Mouse (Mus musculus) brain, embryonic 14.5 days (tissue): ENCODE measurements at regions not wholly inside any gene's neighbourhood (a gene's known extent, or its start where the extent isn't known, plus 50 kb on each side); places are given as distances from the start of the nearest gene placed in this dataset.

ENCODE experiments used
- DNase-seq: peaks from one replicate; pipeline ENCODE4 v3.0.0-alpha.2; 2011; ENCODE audit warnings: low read depth
- CTCF ChIP-seq: fragments of 200-500 bp; IDR thresholded peaks from 2 replicates; pipeline ENCODE4 v1.5.1; 2012; ENCODE audit warnings: inconsistent platforms, mild to moderate bottlenecking, moderate library complexity, borderline replicate concordance; ENCODE audit not compliant: insufficient read depth, insufficient read length; ENCODE audit errors: extremely low read depth
- POLR2A ChIP-seq: fragments of 200-500 bp; IDR thresholded peaks from 2 replicates; pipeline ENCODE4 v1.6.1; 2012; ENCODE audit warnings: mild to moderate bottlenecking, inconsistent platforms, borderline replicate concordance; ENCODE audit not compliant: poor library complexity, insufficient read depth, insufficient read length, severe bottlenecking; ENCODE audit errors: extremely low read depth

DNA sequence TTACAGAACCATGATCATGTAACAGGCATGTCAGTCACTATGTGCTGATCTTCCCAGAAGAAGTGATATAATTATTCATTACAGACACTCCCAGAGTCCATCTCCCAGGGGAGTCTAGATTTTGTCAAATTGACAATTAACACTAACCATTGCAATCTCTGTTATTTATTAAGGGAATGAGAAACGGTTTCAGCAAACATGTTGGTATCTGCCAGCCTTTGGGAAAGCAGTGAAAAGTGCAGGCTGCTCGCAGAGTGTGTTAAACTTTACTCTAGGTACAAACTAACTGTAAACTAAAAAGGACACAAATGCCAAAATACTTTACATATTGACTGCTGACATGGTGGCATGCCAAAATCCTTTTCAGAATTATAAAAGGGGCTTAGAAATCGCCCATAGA, 583.9 kb downstream of the 1700064H15Rik start:
- TF ChIP-seq CTCF = no peak
- TF ChIP-seq POLR2A = no peak

DNA sequence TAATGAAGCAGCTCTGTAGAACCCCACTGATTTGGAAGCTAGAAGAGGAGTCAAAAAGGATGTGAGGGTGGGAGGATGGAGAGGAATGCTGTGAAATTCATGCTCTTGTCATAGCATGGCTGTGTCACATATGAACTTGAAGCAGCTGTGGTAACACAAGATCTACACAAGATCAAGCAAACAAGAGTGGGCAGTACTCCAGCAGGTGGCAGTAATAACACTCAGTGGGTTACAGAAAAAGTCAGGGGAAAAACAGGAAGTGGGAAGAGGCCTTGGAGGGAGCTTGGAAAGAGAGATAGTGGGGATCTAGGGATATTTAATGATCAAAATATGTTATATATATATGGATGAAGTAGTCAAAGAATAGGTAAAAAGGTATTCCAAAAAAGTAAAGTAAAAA, 582.5 kb downstream of the 1700064H15Rik start:
- TF ChIP-seq POLR2A (no peak), CTCF (no peak)
- DNase-seq = no peak

More for the DNA sequence above, 583.9 kb downstream of the 1700064H15Rik start:
- no peak for DNase-seq

DNA sequence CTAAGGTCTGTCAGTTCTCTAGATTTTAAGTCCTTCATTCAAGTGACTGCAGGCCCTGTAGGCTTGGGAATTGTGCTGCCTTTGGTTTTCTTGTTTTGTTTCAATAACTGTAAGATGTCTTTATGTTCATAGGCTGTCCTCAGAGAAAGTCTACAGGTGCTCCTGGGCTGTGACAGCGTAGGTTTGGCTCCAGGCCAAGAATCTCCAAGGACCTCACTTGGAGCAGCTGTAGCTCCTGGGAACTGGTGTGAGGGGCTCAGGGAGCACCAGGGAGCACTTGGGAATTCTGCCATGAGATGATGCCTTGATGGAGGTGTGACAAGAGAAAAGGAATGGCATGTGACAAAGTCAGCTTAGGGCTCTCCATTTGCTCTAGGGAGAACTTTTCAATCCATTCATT, 581.9 kb downstream of the 1700064H15Rik start:
- TF ChIP-seq CTCF (no peak), POLR2A (no peak)
- peak; percentile 2 for DNase-seq

DNA sequence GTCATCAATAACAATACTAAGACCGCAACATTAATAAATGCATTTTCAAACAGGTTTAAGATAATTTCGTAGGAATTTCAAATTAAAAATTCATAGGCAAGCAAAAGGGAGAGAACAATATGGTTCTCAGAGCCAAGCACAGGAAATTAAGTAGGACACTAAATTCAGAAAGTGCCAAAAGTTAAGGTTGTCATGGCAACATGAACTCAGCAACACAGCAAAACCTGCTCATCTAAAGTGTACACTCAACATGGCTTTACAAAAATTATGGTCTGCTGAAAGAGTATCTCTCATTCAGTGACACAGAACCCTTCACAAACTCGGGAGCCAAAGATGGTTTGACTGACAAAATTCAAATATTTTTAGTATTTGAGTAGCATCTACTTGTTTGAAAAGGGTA, 572.5 kb downstream of the 1700064H15Rik start:
- peak; percentile 14 for DNase-seq
- no peak for TF ChIP-seq CTCF
- no peak for TF ChIP-seq POLR2A

DNA sequence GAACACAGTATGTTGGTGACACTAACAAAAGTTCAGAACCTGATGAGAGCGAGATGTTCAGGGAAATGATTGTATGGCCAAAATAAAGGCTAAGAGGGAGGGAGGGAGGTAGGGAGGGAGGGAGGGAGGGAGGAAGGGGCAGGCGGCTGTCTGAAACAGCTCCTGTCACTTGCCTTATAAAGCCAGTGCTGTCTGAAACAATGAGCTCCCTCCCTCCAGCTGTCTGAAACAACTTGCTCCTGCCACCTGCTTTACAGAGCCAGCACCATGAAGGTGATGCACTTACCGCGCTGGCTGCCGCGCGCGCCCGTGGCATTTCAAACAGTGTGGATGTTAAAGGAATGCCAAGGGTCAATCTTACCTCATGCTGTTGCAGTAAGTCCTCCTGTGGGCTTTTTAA, 571.9 kb downstream of the 1700064H15Rik start:
- no peak for TF ChIP-seq POLR2A
- no peak for TF ChIP-seq CTCF
- peak; percentile 43 for DNase-seq

DNA sequence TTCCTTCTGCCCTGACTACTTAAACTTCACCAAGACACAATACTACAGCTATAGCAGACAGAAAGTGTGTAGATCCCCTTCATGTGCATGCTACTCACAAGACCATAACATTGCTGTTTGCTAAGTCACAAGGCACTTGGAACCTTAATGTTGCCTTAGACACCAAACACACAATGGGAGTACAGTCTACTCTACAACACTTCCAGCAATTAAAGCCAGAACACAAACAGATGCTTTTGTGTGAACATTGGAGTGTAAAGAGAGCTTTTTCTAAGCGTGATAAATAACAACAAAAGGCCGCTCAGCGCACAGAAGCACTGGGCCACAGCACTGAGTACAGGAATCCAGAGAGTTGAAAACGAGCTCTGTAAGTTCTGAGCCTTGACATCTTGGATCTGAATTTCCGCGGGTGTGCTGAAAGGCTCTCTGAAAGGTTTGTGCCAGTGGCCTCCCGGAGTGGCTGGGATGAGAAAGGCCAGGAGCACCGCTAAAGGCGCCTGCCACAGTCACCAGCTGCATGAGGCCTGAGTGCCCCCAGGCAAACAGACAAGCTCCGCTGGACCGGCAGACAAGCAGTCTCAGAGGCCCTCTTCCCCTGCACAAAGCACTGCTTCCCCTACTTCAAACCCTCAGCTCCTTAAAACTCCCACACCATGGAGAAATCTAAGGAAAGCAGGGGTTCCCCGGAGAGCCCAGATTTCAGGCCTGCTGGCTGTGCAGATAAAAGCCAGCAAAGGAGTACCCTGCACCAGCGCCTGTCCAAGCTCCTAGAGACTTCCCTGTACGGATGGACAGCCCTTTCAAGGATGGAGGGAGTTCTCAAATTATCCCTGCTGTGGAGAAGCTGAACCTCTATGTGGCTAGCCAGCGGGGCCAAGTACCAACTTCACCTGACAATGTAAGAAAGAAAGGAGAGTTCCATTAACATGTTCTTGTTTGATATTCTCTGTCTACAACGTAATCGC, 568.3 kb downstream of the 1700064H15Rik start:
- peak; percentile 66 for DNase-seq
- TF ChIP-seq POLR2A (no peak), CTCF (no peak)

DNA sequence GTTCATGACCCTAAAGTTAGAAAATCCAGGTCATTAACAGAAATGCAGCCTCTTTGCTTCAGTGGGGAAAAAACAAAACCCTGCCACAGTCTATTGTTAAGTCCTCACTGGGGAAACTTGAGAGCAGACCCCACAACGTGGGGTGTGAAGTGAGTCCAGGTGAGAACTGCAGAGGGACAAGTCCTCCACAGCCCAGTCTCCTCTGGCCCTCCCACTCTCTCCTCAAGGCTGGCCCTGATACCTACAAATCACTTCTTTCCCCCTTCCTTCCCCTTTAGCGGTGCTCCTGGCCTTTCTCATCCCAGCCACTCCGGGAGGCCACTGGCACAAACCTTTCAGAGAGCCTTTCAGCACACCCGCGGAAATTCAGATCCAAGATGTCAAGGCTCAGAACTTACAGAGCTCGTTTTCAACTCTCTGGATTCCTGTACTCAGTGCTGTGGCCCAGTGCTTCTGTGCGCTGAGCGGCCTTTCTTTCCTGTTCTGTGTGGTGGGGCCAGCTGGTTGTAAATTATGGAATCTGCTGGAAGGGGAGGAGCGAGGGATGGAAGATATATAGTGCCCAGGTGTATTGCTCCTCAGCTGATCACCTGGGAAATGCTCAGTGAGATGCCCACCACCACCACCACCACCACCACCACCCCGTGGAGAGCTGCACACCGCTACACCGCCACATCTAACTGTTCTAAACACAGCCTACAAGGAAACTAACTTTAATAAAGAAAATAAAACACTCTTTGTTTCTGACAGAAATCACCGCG, 566.8 kb downstream of the 1700064H15Rik start:
- peak; percentile 7 for DNase-seq
- TF ChIP-seq POLR2A (no peak), CTCF (no peak)

DNA sequence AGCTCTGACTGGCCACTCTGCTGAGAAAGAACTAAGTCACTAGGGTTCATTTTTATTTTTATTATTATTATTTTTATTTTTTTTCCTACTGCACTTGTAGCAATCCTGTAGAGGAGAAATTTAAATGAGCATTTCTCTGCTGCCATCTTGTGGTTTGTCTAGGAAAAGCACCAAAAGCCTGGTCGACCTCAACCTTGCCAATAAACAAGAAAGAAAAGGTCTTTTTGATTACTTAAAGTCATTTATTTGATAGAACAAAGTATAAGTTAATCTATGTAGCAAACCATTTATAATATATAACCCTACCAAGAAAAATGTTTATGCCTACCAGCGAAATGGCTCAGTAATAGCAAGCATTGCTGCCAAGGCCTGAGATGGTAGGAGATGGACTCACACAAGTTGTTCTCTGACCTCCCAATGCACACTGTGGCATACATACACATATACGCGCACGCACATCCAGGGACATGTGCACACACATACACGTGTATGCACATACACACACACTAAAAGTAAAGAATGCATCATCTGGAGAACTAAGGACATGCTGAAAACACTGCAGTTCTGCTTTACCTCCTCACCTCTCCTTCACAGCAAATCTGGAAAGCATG, 566.1 kb downstream of the 1700064H15Rik start:
- TF ChIP-seq CTCF (peak; percentile 59; the same call in 1 of the 2 replicates), POLR2A (no peak)

DNA sequence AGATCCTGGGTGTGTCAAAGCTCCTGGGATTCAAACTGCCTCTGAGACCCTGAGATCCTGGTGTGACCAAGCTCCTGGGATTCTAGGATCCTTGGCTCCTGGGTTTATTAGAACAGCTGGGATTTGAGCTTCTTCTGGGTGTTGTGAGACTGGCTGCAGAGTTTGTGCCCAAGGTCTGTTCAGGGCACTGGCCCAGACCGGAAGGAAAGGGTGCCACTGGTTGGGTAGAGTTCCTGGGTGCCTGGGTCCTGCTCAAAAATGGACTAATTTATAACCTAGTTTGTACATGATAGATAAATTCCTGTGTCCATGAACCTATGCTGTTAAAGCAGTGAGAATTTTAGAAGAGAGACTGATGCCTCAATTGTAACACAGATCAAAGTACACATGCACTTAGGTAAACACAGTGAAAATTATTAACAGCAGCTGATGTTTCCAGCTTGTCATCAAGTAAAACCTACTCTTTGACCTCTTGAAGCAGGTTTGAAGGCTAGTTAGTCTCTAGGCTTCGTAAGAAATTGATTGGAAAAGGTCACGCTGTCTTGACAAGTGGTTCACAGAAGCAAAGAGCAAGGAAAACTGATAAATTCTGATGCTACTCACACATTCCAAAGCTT, 561.2 kb downstream of the 1700064H15Rik start:
- TF ChIP-seq CTCF (no peak), POLR2A (no peak)
- DNase-seq = no peak

More for the DNA sequence above, 566.1 kb downstream of the 1700064H15Rik start:
- peak; percentile 81 for DNase-seq
